Mouse (Mus musculus) hindbrain, embryonic 10.5 days (tissue): ENCODE results near the gene Prok1. TPM values are rescaled to one million over a fixed set of nuclear protein-coding genes. Genes with fewer than 3 reads are reported as not detected.

ENCODE experiments used
- DNase-seq: peaks from one replicate; pipeline ENCODE4 v3.0.0-alpha.2; 2017; ENCODE audit warnings: low spot score
- H3K27ac ChIP-seq: fragments of 300-500 bp; sonication (generic); 2 replicates; pipeline ENCODE4 v1.5.1; 2016; ENCODE audit warnings: mild to moderate bottlenecking, moderate library complexity
- H3K27me3 ChIP-seq: fragments of 300-500 bp; sonication (generic); 2 replicates; pipeline ENCODE4 v1.6.1; 2016; ENCODE audit warnings: mild to moderate bottlenecking; ENCODE audit not compliant: poor library complexity, insufficient read depth, severe bottlenecking
- H3K36me3 ChIP-seq: fragments of 300-500 bp; sonication (generic); 2 replicates; pipeline ENCODE4 v1.6.1; 2016; ENCODE audit warnings: mild to moderate bottlenecking, moderate library complexity
- H3K4me1 ChIP-seq: fragments of 300-500 bp; sonication (generic); replicated peaks from 2 replicates; pipeline ENCODE4 v1.6.1; 2016; ENCODE audit warnings: mild to moderate bottlenecking
- H3K4me3 ChIP-seq: fragments of 300-500 bp; sonication (generic); 2 replicates; pipeline ENCODE4 v1.5.1; 2016; ENCODE audit warnings: mild to moderate bottlenecking, moderate library complexity
- H3K9me3 ChIP-seq: fragments of 300-500 bp; sonication (generic); 2 replicates; pipeline ENCODE4 v1.6.1; 2016; ENCODE audit warnings: mild to moderate bottlenecking, moderate library complexity
- WGBS: fragments of 180-500 bp; shearing (Covaris S2); methylation state at CpG from one replicate; pipeline ENCODE4 v1.1.7; 2016; 5-methylcytosine and 5-hydroxymethylcytosine counted together
- polyA plus RNA-seq: library from polyadenylated mRNA; unstranded; fragments of >200 nt; fragmentation: Nextera tagmentation; extraction: Ambion mirVana; gene quantifications from 2 replicates; pipeline ENCODE4 v1.2.1, GENCODE M21; 2016

The Prok1 gene
- polyA plus RNA-seq, 1 experiment from 2014 or later, result 0.05 TPM

GRCm38 (mm10) chr3:107205994-107206393 lies 33.5 kb downstream of the Prok1 start:
- peaks cover 38% of the 10 kb centered on the region for H3K4me1 ChIP-seq
- H3K27ac ChIP-seq, result no peak overlapping the region
- 14% methylated on average over 4 of the region's 4 CpGs for WGBS
- H3K36me3 ChIP-seq, result no peaks in the 10 kb centered on the region
- H3K27me3 ChIP-seq, result no peaks in the 10 kb centered on the region
- H3K4me3 ChIP-seq, result no peak overlapping the region
- peak; percentile 63 for DNase-seq
- no peaks in the 10 kb centered on the region for H3K9me3 ChIP-seq

GRCm38 (mm10) chr3:107205170-107205569 lies 34.3 kb downstream of the Prok1 start:
- Histone ChIP-seq H3K27ac (no peak overlapping the region), H3K4me1 (peaks cover 39% of the 10 kb centered on the region), H3K27me3 (no peaks in the 10 kb centered on the region), H3K9me3 (no peaks in the 10 kb centered on the region), H3K4me3 (no peak overlapping the region), H3K36me3 (no peaks in the 10 kb centered on the region)
- no peak for DNase-seq

GRCm38 (mm10) chr3:107204413-107204812 lies 35.1 kb downstream of the Prok1 start:
- no peak overlapping the region for H3K4me3 ChIP-seq
- WGBS, result 89% methylated on average over 3 of the region's 3 CpGs
- H3K36me3 ChIP-seq, result no peaks in the 10 kb centered on the region
- DNase-seq, result no peak
- peaks cover 39% of the 10 kb centered on the region for H3K4me1 ChIP-seq
- H3K27me3 ChIP-seq, result no peaks in the 10 kb centered on the region
- H3K9me3 ChIP-seq, result no peaks in the 10 kb centered on the region
- no peak overlapping the region for H3K27ac ChIP-seq

GRCm38 (mm10) chr3:107201310-107202180 lies 38.0 kb downstream of the Prok1 start:
- no peak overlapping the region for H3K4me3 ChIP-seq
- H3K36me3 ChIP-seq, result no peaks in the 10 kb centered on the region
- WGBS, result 32% methylated on average over 9 of the region's 9 CpGs
- no peaks in the 10 kb centered on the region for H3K27me3 ChIP-seq
- H3K9me3 ChIP-seq, result no peaks in the 10 kb centered on the region
- no peak overlapping the region for H3K27ac ChIP-seq
- no peak for DNase-seq
- H3K4me1 ChIP-seq, result peaks cover 16% of the 10 kb centered on the region

GRCm38 (mm10) chr3:107188226-107188899 lies 51.1 kb downstream of the Prok1 start:
- peak; percentile 23 for DNase-seq
- H3K4me3 ChIP-seq, result no peak overlapping the region
- H3K9me3 ChIP-seq, result no peaks in the 10 kb centered on the region
- H3K4me1 ChIP-seq, result no peaks in the 10 kb centered on the region
- no peaks in the 10 kb centered on the region for H3K36me3 ChIP-seq
- no peaks in the 10 kb centered on the region for H3K27me3 ChIP-seq
- 50% methylated on average over 6 of the region's 6 CpGs for WGBS
- no peak overlapping the region for H3K27ac ChIP-seq

- Histone ChIP-seq H3K9me3 (no peaks in the 10 kb centered on the region), H3K36me3 (no peaks in the 10 kb centered on the region), H3K4me1 (no peaks in the 10 kb centered on the region), H3K27me3 (no peaks in the 10 kb centered on the region), H3K27ac (no peak overlapping the region), H3K4me3 (no peak overlapping the region)
- no peak for DNase-seq
- WGBS, result 81% methylated on average over 4 of the region's 4 CpGs
Measured at GRCm38 (mm10) chr3:107187022-107187421, 52.5 kb downstream of the Prok1 start.

GRCm38 (mm10) chr3:107185597-107185996 lies 53.9 kb downstream of the Prok1 start:
- 81% methylated on average over 3 of the region's 3 CpGs for WGBS
- no peak for DNase-seq
- H3K27me3 ChIP-seq, result no peaks in the 10 kb centered on the region
- no peak overlapping the region for H3K27ac ChIP-seq
- H3K4me1 ChIP-seq, result no peaks in the 10 kb centered on the region
- H3K9me3 ChIP-seq, result no peaks in the 10 kb centered on the region
- H3K36me3 ChIP-seq, result no peaks in the 10 kb centered on the region
- H3K4me3 ChIP-seq, result no peak overlapping the region

GRCm38 (mm10) chr3:107183178-107183577 lies 56.3 kb downstream of the Prok1 start:
- H3K27ac ChIP-seq, result no peak overlapping the region
- H3K4me3 ChIP-seq, result no peak overlapping the region
- no peaks in the 10 kb centered on the region for H3K27me3 ChIP-seq
- DNase-seq, result no peak
- 92% methylated on average over 3 of the region's 3 CpGs for WGBS
- H3K9me3 ChIP-seq, result no peaks in the 10 kb centered on the region
- no peaks in the 10 kb centered on the region for H3K4me1 ChIP-seq
- H3K36me3 ChIP-seq, result no peaks in the 10 kb centered on the region

Other genes with a start within 250 kb of the Prok1 start
- gene Kcna3, start 203.5 kb downstream of the Prok1 start, polyA plus RNA-seq, result 3.1 and 3.5 TPM in 2 replicates
- 0.07 and 0.09 TPM in 2 replicates for gene Kcna2, start 138.6 kb downstream of the Prok1 start, polyA plus RNA-seq
- gene Kcna10, start 56.7 kb downstream of the Prok1 start, polyA plus RNA-seq, result not detected in 2 replicates
- not detected in 2 replicates for gene Cym, start 18.0 kb downstream of the Prok1 start, polyA plus RNA-seq
- not detected in 2 replicates for gene A630076J17Rik, start 9.1 kb downstream of the Prok1 start, polyA plus RNA-seq
- 202 and 225 TPM in 2 replicates for gene Lamtor5, start 39.2 kb upstream of the Prok1 start, polyA plus RNA-seq
- 1.9 and 2.3 TPM in 2 replicates for gene Slc16a4, start 51.5 kb upstream of the Prok1 start, polyA plus RNA-seq
- gene Rbm15, start 94.0 kb upstream of the Prok1 start, polyA plus RNA-seq, result 12.9 and 16.5 TPM in 2 replicates
- 0.09 and 0.17 TPM in 2 replicates for gene Kcnc4, start 219.8 kb upstream of the Prok1 start, polyA plus RNA-seq